Mouse (Mus musculus): ENCODE results near the gene Snap25.

Snap25 gene

GRCm38 (mm10) chr2:136713299-136713758, at the start of gene Snap25:
Gene Snap25 (plus strand): TSS chr2:136713453.
- no peak for DNase-seq (ENCODE audit: low spot score)

GRCm38 (mm10) chr2:136666951-136667350, 46.3 kb upstream of the Snap25 start:
- no peak for DNase-seq (ENCODE audit: low spot score)

- peak; percentile 71 for DNase-seq (ENCODE audit: low spot score)
Measured at GRCm38 (mm10) chr2:136669183-136669582, 44.1 kb upstream of the Snap25 start.

DNA sequence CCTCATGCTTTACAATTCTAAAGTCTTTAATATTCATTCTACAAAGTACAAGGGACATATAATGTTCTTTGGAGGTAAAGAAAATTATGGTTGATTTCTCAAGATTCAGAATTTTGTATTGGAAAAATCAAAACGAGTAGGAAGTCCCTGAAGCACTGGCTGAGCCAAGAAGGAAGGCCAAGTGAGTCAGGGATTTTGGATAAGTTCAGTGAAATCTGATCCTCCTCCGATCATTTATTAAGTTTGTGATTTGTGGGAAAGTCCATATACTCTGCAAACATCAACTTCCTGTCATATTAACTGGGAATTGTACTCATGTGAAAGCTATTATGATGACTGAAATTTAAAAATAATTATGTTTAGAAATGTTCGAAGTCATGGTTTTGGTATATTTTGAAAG, 43.6 kb upstream of the Snap25 start:
- DNase-seq (ENCODE audit: low spot score) = peak; percentile 91

- peak; percentile 68 for DNase-seq (ENCODE audit: low spot score)
Measured at GRCm38 (mm10) chr2:136670539-136671271, 42.5 kb upstream of the Snap25 start.

GRCm38 (mm10) chr2:136674077-136674757, 39.0 kb upstream of the Snap25 start:
- DNase-seq (ENCODE audit: low spot score) = no peak

DNA sequence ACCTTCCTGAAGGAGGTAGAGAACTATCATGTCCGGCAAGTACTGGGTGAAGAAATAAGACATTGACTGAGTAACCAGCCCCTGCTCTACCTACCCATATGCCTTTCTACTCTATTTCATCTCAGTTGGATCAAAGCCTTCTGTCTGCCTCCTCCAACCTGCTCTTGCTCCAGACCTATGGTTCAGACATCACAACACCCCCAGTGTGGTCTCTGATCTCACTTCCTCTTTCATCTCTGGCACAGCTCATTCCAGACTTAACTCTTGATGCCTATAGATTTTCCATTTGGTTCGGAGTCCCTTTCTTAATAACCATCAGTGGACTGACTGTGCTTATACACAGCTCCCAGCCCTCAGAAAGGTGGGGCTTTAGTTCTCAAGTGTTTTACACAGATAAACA, 37.1 kb upstream of the Snap25 start:
- no peak for DNase-seq (ENCODE audit: low spot score)

GRCm38 (mm10) chr2:136676918-136677445, 36.3 kb upstream of the Snap25 start:
- DNase-seq (ENCODE audit: low spot score) = peak; percentile 44

DNA sequence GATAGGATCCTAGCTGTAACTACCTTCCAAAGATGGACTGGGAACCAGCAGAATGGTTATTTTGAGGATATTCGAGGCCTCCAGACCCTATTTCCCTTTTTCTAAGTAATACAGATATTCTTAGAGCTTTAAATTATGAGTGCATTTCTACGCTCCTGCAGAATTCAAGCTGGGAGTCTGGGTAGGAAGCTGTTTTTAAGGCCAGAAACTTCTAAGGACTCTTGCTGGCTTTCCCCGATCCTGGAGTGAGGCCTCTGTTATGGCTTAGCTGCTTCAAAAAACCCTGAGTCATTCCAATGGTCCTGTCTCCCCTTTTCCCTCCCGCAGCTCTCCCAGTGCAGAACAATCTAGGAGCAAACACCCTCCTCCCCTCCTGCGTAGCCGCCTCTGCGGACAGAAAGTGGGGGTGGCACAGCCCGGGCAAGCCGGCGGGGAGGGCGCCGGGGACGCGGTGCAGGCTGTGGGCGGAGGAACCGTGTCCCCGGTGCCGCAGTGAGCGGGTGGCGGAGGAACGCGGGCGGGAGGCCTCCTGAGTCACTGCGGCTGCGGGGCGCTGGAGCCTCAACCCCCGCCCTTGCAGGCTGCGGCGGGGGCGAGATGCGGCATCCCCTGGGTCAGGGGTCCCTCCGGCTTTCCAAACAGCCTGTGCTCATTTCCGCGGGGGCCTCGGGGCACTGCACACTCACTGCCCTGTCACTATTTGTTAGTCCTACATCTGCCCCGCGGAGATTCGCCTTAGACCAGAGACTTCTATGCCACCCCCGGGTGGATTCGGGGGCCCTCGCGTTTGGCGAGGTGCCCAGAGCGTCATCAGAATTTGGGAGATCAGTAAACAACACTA, 34.7 kb upstream of the Snap25 start:
- DNase-seq (ENCODE audit: low spot score) = peak; percentile 85

DNA sequence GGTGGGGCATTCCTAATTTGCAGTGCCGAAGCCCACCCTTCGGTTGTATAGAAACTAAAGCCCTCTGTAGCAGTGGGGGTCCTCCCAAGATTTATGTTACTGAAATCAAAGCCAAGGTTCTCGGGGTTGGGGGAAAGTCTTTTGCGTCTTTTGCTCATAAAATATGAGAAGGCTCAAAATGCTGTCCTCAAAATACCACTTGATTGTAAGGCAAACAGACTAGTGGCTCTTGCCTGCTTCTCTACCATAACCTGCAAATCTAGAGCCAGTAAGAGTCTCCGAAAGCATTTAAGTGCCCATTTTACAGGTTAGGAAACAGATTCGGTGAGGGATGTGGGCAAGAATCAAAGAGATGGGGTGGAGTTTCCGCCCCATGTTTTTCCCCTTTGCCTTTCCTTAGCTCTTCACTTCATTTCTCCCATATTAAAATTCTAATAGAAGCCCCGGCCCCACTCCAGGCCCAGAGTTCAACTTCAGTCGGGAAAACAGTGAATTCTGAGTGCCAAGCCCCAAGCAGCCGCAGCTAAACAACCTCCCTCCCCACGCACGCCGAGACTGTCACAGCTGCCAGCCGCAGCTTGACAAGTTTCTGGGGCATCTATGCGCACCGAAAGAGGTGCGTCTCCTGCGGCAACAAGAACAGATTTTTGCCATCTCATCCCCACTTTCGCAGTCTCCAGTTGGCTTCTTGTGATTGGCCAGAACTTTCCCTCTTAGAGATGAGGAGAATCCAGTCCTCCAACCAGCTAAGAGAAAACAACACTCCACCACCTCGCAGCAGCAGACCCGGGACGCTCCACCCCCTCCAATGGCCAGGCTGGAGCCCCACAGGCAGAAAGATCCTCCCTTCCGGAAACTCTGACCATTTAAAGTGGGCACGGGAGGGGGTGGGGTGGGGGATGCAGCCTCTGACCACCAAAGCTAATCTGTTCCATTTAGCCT, 33.7 kb upstream of the Snap25 start:
- DNase-seq (ENCODE audit: low spot score) = peak; percentile 44

DNA sequence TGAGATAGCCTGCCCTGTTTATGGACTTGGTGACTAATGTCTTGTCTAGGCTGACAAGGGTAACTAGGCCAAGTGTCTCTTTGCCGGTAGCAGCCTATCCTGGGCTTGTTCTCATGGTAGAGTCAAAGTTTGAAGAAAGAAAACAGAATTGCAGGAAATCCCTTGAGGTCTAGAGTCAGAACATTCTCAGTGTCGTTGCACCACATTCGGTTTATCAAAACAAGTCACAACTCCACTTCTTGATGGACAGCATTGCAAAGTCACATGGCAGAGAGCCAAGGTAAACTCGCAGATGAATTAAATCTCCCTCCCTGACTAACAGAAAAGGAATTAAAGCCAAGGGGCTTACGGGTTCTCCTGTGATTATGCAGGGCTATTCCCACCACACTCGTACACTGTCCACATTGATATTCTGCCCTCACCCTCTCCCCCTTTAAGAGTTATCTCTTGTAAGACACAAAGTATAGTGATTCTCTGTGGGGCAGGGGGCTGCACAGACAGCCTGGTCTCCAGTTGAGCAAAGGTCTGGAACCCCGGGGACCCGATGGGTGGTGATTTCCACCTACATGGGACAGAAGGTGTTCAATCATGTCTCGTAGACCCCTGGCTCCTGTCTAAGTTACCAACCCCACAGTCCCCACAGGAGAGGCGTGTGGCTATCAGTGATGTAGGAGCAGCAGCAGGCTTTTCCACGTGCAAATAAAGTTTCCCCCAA, 30.9 kb upstream of the Snap25 start:
- DNase-seq (ENCODE audit: low spot score) = peak; percentile 99

- peak; percentile 73 for DNase-seq (ENCODE audit: low spot score)
Measured at GRCm38 (mm10) chr2:136686195-136686594, 27.1 kb upstream of the Snap25 start.

- peak; percentile 22 for DNase-seq (ENCODE audit: low spot score)
Measured at GRCm38 (mm10) chr2:136687316-136687715, 25.9 kb upstream of the Snap25 start.

- peak; percentile 78 for DNase-seq (ENCODE audit: low spot score)
Measured at GRCm38 (mm10) chr2:136689476-136689875, 23.8 kb upstream of the Snap25 start.

- DNase-seq (ENCODE audit: low spot score) = no peak
Measured at GRCm38 (mm10) chr2:136691681-136692080, 21.6 kb upstream of the Snap25 start.

DNA sequence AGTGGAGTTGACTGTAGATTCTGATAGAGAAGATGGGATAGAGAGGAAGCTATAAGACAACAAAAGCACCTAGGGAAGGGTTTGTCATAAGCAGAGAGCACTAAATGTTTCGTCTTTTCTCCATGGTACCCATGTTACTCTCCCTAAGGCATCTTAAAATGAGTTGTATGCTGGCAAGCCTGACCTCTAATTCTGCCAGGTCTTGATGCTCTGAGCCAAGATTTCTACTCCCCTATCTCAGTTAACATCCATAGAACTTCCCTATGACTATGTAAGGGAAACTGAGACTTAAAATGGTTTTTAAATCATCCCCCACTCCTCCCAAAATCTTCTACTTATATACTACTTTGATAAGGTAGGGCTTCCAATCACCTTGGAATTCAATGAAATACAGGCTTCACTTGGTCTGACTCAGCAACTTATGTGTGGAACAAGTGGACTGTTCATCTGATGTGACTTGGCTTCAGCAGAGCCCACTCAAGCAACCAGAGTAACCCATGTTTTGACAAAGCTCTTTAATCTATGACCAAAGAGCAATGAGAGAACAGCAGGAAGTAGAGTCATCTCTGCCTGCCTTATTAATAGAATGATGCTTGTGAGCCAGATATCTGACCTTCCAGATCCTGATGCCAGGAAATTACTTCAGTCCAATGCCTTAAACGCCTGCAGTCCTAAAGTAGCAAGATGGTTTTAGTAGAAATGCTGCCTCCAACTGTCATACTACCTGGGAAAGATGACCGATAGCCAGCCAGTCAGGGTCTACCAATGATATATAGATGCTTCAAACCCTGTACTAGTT, 13.6 kb upstream of the Snap25 start:
- no peak for DNase-seq (ENCODE audit: low spot score)

DNA sequence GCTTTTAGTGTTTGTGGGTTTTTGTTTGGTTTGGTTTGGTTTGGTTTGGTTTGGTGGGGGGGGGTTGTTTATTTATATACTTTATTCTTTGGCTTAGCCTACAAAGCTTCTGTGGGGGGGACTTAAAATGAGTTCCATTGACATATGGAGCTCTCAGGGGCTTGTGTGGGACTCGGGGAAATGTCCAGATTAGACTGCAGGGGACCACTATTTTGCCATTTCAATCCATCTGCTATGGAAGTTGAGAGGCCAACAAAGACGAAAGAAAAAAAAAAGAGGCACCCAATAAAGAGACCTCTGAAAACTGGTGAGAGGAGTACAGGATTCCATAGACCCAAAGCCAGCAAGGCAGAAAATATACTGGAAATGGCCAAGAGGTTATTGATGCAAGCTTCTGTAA, 9.9 kb upstream of the Snap25 start:
- no peak for DNase-seq (ENCODE audit: low spot score)

GRCm38 (mm10) chr2:136711155-136711554, 2.1 kb upstream of the Snap25 start:
- no peak for DNase-seq (ENCODE audit: low spot score)

GRCm38 (mm10) chr2:136711746-136712440, 1.4 kb upstream of the Snap25 start:
- no peak for DNase-seq (ENCODE audit: low spot score)

All from adipocyte (in vitro differentiated cells).